Mouse (Mus musculus): ENCODE results near the gene Cd180. TPM values are rescaled to one million over a fixed set of nuclear protein-coding genes. Genes with fewer than 3 reads are reported as not detected.

The Cd180 gene
- total RNA-seq, 2 experiments from 2014 or later = 0.57 to 1.1 TPM

GRCm38 (mm10) chr13:102768512-102768911 is 75.2 kb downstream of the Cd180 start:
- intact Hi-C loops (cut with DNase I) = no loop called here
- DNase-seq (ENCODE audit: low spot score) = no peak

DNA sequence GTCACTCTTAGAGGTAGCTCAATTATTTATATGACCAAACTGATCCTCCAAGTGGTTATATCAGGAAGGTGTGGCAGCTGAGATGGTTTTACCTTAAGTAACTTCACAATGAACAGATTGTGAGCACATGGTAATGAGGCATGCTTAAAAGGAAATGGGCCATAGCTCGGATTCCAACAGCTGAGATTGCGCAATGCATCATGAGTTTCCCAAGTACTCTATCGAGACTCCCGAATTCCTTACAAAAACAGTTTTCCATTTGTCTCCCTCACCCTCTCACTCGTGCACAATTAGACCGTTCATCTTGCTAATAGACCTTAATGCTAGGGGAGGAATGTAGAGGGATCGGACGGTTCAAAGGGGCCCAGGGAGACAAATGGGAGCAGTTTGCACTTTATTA is 76.8 kb downstream of the Cd180 start:
- intact Hi-C loops (cut with DNase I) = no loop called here
- DNase-seq (ENCODE audit: low spot score) = no peak

- intact Hi-C loops (cut with DNase I) = no loop called here
- DNase-seq (ENCODE audit: low spot score) = no peak
These were observed 79.8 kb downstream of the Cd180 start for GRCm38 (mm10) chr13:102773169-102773568.

- intact Hi-C loops (cut with DNase I) = no loop called here
- DNase-seq (ENCODE audit: low spot score) = no peak
These were observed 81.4 kb downstream of the Cd180 start for GRCm38 (mm10) chr13:102774786-102775201.

DNA sequence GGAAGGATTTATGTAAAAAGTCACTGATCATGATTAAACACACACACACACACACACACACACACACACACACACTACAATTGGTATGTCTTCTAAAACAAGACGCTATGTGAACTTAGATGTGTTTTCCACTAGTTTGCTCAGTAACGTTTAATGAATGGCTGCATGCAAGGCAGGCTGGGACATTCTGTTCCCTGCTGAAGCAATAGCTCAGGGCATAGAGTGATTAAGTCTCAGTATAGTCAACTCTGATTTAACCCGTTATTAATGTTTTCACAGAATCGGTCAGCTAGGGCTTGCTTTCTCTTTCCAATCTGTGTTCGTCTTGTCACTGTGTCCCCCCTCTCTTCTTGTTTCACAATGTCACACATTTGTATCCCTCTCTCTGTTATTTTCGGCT is 82.1 kb downstream of the Cd180 start:
- no peak for DNase-seq (ENCODE audit: low spot score)
- intact Hi-C loops (cut with DNase I) = no loop called here

GRCm38 (mm10) chr13:102778859-102779258 is 85.5 kb downstream of the Cd180 start:
- intact Hi-C loops (cut with DNase I) = no loop called here
- DNase-seq (ENCODE audit: low spot score) = no peak

GRCm38 (mm10) chr13:102779275-102779674 is 85.9 kb downstream of the Cd180 start:
- DNase-seq (ENCODE audit: low spot score) = no peak
- intact Hi-C loops (cut with DNase I) = no loop called here

DNA sequence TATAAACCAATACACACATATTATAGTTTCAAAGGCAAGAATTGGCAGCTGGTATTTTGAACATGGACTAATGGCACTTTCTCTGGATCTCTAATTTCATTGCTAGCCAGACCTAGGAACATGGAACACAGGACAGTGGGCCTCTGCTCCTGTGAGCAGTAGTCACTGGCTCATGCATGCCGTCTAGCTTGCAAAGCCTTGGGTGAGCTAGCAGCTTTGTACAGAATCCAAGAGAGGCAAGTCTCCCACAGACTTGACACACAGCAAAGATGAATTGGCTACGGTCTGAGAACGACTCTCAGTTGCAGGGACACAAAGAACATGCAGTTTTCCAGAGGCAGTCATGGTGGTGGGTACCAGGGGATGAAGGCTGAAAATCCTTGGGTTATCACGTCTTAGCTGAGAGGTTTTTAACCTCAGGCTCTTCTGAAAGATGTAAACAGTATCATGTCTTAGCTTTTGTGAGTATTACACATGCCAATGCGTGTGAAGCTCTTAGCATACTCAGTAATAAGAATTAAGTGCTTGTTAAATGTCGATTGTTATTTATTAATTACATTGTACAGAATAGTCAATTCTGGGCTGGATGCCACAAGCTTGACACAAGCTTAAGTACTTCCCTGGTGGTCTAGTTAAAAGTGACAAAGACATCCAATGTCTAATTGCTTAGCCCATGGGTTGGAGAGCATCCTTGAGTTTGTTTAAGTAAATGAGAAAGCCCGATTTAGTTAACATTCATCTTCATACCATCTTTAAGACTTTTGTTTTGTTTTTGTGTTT is 90.4 kb downstream of the Cd180 start:
- intact Hi-C loops (cut with DNase I) = no loop called here

DNA sequence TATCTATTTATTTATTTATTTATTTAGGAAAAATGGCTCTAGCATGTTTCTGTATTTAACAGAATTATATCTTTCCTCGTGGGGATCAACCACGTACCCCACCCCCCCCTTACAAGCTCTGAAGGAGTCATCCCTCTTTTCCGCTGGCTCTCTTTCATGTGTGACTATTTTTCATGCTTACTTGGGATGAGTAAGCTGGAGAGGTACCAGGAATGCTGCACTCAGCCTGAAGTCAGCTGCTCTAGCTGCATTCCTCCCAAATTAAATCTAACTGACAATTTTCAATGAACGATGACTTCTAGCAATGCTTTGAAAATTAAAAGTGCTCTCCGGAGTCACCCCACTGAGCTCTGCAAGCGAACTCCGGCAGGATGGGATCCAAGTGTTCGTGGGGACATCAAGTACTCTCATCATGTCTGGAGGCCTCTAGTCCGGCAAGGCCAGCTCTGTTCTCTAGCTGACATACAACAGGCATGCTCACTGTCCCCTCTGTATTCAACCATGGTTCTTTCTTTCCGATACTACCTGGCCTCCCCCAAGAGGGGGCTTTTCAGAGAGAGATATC is 93.4 kb downstream of the Cd180 start:
- DNase-seq (ENCODE audit: low spot score) = no peak
- intact Hi-C loops (cut with DNase I) = no loop called here

More for the DNA sequence above, 90.4 kb downstream of the Cd180 start:
- DNase-seq (ENCODE audit: low spot score) = no peak

All from heart, postnatal 25 days (tissue).